In genomic region chr2:101727787-101728186, GRCm38 (mm10) we compare ENCODE assay signal across 23 mouse cellular contexts. TPM values are rescaled to one million over a fixed set of nuclear protein-coding genes. Genes with fewer than 3 reads are reported as not detected.
DNase-seq lines count a peak whose midpoint lies in the region; ATAC-seq and TF ChIP-seq lines count a peak whose summit lies in the region.
"Had no signal": no experiment of that assay in that cellular context is flagged by ENCODE, and none has a peak within 500 bp of the region (broad histone marks: within the 10 kb centered on the region; RNA-seq: fewer than 3 reads in every experiment).

No protein-coding gene starts in this region.

- no peaks in the 10 kb centered on the region for H3K9me3 ChIP-seq in hindbrain, embryonic 14.5 days (ENCODE audit: control insufficient read depth, low read length)
- no peaks in the 10 kb centered on the region for H3K9me3 ChIP-seq in hindbrain, embryonic 10.5 days
- no peaks in the 10 kb centered on the region for H3K9me3 ChIP-seq in kidney, embryonic 14.5 days (ENCODE audit: control insufficient read depth, low read length)
- no peaks in the 10 kb centered on the region for H3K9me3 ChIP-seq in midbrain, postnatal 0 days (ENCODE audit: low read length)
- no peaks in the 10 kb centered on the region for H3K9me3 ChIP-seq in midbrain, embryonic 11.5 days (ENCODE audit: control insufficient read depth, low read length)
- H3K9me3 ChIP-seq in embryonic facial prominence, embryonic 10.5 days = no peaks in the 10 kb centered on the region
- no peaks in the 10 kb centered on the region for H3K9me3 ChIP-seq in heart, embryonic 12.5 days (replicated peaks)
- H3K9me3 ChIP-seq: embryonic facial prominence, embryonic 15.5 days; forebrain, embryonic 15.5 days; heart, embryonic 13.5 days had no signal

- no peak for TF ChIP-seq CTCF in midbrain, postnatal 0 days (IDR thresholded peaks at IDR 0.05)

- H3K4me1 ChIP-seq in hindbrain, embryonic 14.5 days (replicated peaks; ENCODE audit: control insufficient read depth, insufficient read depth, low read length) = peaks cover 12% of the 10 kb centered on the region; the same call in 1 of the 2 replicates
- peaks cover 24% of the 10 kb centered on the region for H3K4me1 ChIP-seq in hindbrain, embryonic 10.5 days (replicated peaks)
- H3K4me1 ChIP-seq in kidney, embryonic 14.5 days (ENCODE audit: control insufficient read depth, insufficient read depth, low read length) = no peaks in the 10 kb centered on the region
- 0 out of 2 replicates have a peak, but pooled peaks cover 3% of the 10 kb centered on the region for H3K4me1 ChIP-seq in midbrain, postnatal 0 days (ENCODE audit: insufficient read depth, low read length)
- peaks cover 12% of the 10 kb centered on the region for H3K4me1 ChIP-seq in midbrain, embryonic 11.5 days (ENCODE audit: control insufficient read depth, insufficient read depth, low read length)
- peaks cover 31% of the 10 kb centered on the region for H3K4me1 ChIP-seq in embryonic facial prominence, embryonic 10.5 days
- H3K4me1 ChIP-seq in heart, embryonic 12.5 days (replicated peaks) = peaks cover 23% of the 10 kb centered on the region

- no peak overlapping the region for H3K4me2 ChIP-seq in hindbrain, embryonic 14.5 days (replicated peaks)
- no peak overlapping the region for H3K4me2 ChIP-seq in kidney, embryonic 14.5 days (replicated peaks; ENCODE audit: low read depth, low read length)
- H3K4me2 ChIP-seq in midbrain, postnatal 0 days (ENCODE audit: low read depth, low read length, poor library complexity, severe bottlenecking) = no peak overlapping the region
- no peak overlapping the region for H3K4me2 ChIP-seq in midbrain, embryonic 11.5 days
- no peak overlapping the region for H3K4me2 ChIP-seq in heart, embryonic 12.5 days
- H3K4me2 ChIP-seq: embryonic facial prominence, embryonic 15.5 days; forebrain, embryonic 15.5 days; heart, embryonic 13.5 days had no signal

- DNase-seq in hindbrain, embryonic 14.5 days (ENCODE audit: low spot score) = peak; percentile 36
- no peak for DNase-seq in hindbrain, embryonic 10.5 days (ENCODE audit: low spot score)
- peak; percentile 31 to 36 for DNase-seq in kidney, postnatal 36 days
- DNase-seq in midbrain, postnatal 0 days (ENCODE audit: low spot score) = peak; percentile 50
- DNase-seq in midbrain, embryonic 11.5 days (ENCODE audit: low spot score, missing footprints) = no peak
- DNase-seq in embryonic facial prominence, embryonic 10.5 days (ENCODE audit: low spot score) = no peak
- DNase-seq: adrenal gland, postnatal 14 days; cerebellum, adult 11-12 months; heart, adult 2 months; heart, postnatal 10 days; kidney, adult 18-20 months; kidney, postnatal 14 days; liver; lung, adult 18-20 months; thymus, postnatal 4 days had no signal

- H3K36me3 ChIP-seq in hindbrain, embryonic 14.5 days (replicated peaks; ENCODE audit: control insufficient read depth, insufficient read depth) = no peaks in the 10 kb centered on the region
- H3K36me3 ChIP-seq in hindbrain, embryonic 10.5 days = peaks cover 24% of the 10 kb centered on the region
- H3K36me3 ChIP-seq in kidney, embryonic 14.5 days (ENCODE audit: control insufficient read depth, insufficient read depth, low read length) = peaks cover 53% of the 10 kb centered on the region
- H3K36me3 ChIP-seq in midbrain, postnatal 0 days (ENCODE audit: insufficient read depth, low read length) = no peaks in the 10 kb centered on the region
- H3K36me3 ChIP-seq in midbrain, embryonic 11.5 days (ENCODE audit: control insufficient read depth, insufficient read depth, low read length) = peaks cover 3% of the 10 kb centered on the region; the same call in 1 of the 2 replicates
- H3K36me3 ChIP-seq in embryonic facial prominence, embryonic 10.5 days (replicated peaks) = peaks cover 41% of the 10 kb centered on the region
- 0 out of 2 replicates have a peak, but pooled peaks cover 3% of the 10 kb centered on the region for H3K36me3 ChIP-seq in heart, embryonic 12.5 days
- H3K36me3 ChIP-seq: embryonic facial prominence, embryonic 15.5 days; forebrain, embryonic 15.5 days had no signal

- ATAC-seq in hindbrain, embryonic 14.5 days (ENCODE audit: low FRiP score) = no peak
- no peak for ATAC-seq in kidney, embryonic 14.5 days (ENCODE audit: low FRiP score, low TSS enrichment)
- ATAC-seq in midbrain, postnatal 0 days (ENCODE audit: low FRiP score) = no peak
- ATAC-seq in midbrain, embryonic 11.5 days (ENCODE audit: low FRiP score) = no peak
- no peak for ATAC-seq in heart, embryonic 12.5 days (ENCODE audit: insufficient number of reproducible peaks, low FRiP score)
- ATAC-seq: forebrain, embryonic 15.5 days; inflammation-experienced regulatory T-cells, adult 6 months; lung, postnatal 0 days; Patski had no signal

- H3K27ac ChIP-seq in hindbrain, embryonic 14.5 days = no peak overlapping the region
- no peak overlapping the region for H3K27ac ChIP-seq in hindbrain, embryonic 10.5 days
- H3K27ac ChIP-seq in kidney, embryonic 14.5 days (ENCODE audit: low read depth, low read length) = no peak overlapping the region
- H3K27ac ChIP-seq in midbrain, postnatal 0 days (ENCODE audit: low read depth, low read length) = no peak overlapping the region
- H3K27ac ChIP-seq in midbrain, embryonic 11.5 days (ENCODE audit: low read depth, low read length) = no peak overlapping the region
- H3K27ac ChIP-seq in embryonic facial prominence, embryonic 10.5 days (replicated peaks) = peak overlapping the region; percentile 32; the same call in 1 of the 2 replicates
- no peak overlapping the region for H3K27ac ChIP-seq in heart, embryonic 12.5 days (ENCODE audit: poor library complexity, severe bottlenecking)
- H3K27ac ChIP-seq: embryonic facial prominence, embryonic 15.5 days; forebrain, embryonic 15.5 days; heart, adult 2 months; heart, embryonic 13.5 days had no signal

- H3K27me3 ChIP-seq in hindbrain, embryonic 14.5 days (ENCODE audit: control insufficient read depth, insufficient read depth, low read length) = no peaks in the 10 kb centered on the region
- H3K27me3 ChIP-seq in hindbrain, embryonic 10.5 days (ENCODE audit: insufficient read depth, poor library complexity, severe bottlenecking) = no peaks in the 10 kb centered on the region
- no peaks in the 10 kb centered on the region for H3K27me3 ChIP-seq in kidney, embryonic 14.5 days (ENCODE audit: control insufficient read depth, insufficient read depth, low read length)
- H3K27me3 ChIP-seq in midbrain, postnatal 0 days (ENCODE audit: insufficient read depth, low read length) = no peaks in the 10 kb centered on the region
- no peaks in the 10 kb centered on the region for H3K27me3 ChIP-seq in midbrain, embryonic 11.5 days (ENCODE audit: control insufficient read depth, insufficient read depth, low read length)
- no peaks in the 10 kb centered on the region for H3K27me3 ChIP-seq in embryonic facial prominence, embryonic 10.5 days (replicated peaks; ENCODE audit: low read depth, poor library complexity, severe bottlenecking)
- H3K27me3 ChIP-seq in heart, embryonic 12.5 days (replicated peaks) = no peaks in the 10 kb centered on the region
- H3K27me3 ChIP-seq: embryonic facial prominence, embryonic 15.5 days; forebrain, embryonic 15.5 days; heart, embryonic 13.5 days; Patski had no signal

- no peak overlapping the region for H3K4me3 ChIP-seq in hindbrain, embryonic 14.5 days (replicated peaks; ENCODE audit: low read length)
- no peak overlapping the region for H3K4me3 ChIP-seq in hindbrain, embryonic 10.5 days
- H3K4me3 ChIP-seq in kidney, embryonic 14.5 days (ENCODE audit: low read length) = no peak overlapping the region
- H3K4me3 ChIP-seq in midbrain, postnatal 0 days (ENCODE audit: low read depth, low read length) = no peak overlapping the region
- no peak overlapping the region for H3K4me3 ChIP-seq in midbrain, embryonic 11.5 days (ENCODE audit: low read depth, low read length)
- no peak overlapping the region for H3K4me3 ChIP-seq in embryonic facial prominence, embryonic 10.5 days
- H3K4me3 ChIP-seq in heart, embryonic 12.5 days = no peak overlapping the region
- H3K4me3 ChIP-seq: embryonic facial prominence, embryonic 15.5 days; forebrain, embryonic 15.5 days; heart, adult 2 months; heart, embryonic 13.5 days had no signal

- H3K9ac ChIP-seq in hindbrain, embryonic 14.5 days = no peak overlapping the region
- H3K9ac ChIP-seq in kidney, embryonic 14.5 days (ENCODE audit: low read depth, low read length) = no peak overlapping the region
- H3K9ac ChIP-seq in midbrain, postnatal 0 days (replicated peaks; ENCODE audit: low read length, poor library complexity, severe bottlenecking) = no peak overlapping the region
- H3K9ac ChIP-seq in midbrain, embryonic 11.5 days (ENCODE audit: low read length) = no peak overlapping the region
- H3K9ac ChIP-seq in heart, embryonic 12.5 days = no peak overlapping the region
- H3K9ac ChIP-seq: embryonic facial prominence, embryonic 15.5 days; forebrain, embryonic 15.5 days; heart, embryonic 13.5 days had no signal

RNA-seq across cellular contexts. Expression of gene Traf6, which starts 49.6 kb away (rescaled TPM):
- 8.0 and 8.5 TPM in 2 replicates for polyA plus RNA-seq in hindbrain, embryonic 14.5 days (2014; fragmentation: Nextera tagmentation; extraction: Ambion mirVana)
- polyA plus RNA-seq in hindbrain, embryonic 10.5 days (2016; fragmentation: Nextera tagmentation; extraction: Ambion mirVana) = 13.4 and 15.1 TPM in 2 replicates
- polyA plus RNA-seq in kidney, embryonic 14.5 days (2014; fragmentation: Nextera tagmentation; extraction: Ambion mirVana) = 7.5 and 18.4 TPM in 2 replicates
- total RNA-seq in midbrain, postnatal 0 days (2014; rRNA removed) = 16.5 and 19.9 TPM in 2 replicates
- polyA plus RNA-seq in midbrain, postnatal 0 days (2015; fragmentation: Nextera tagmentation; extraction: Ambion mirVana) = 4.9 and 5.3 TPM in 2 replicates
- 23.9 and 24.6 TPM in 2 replicates for polyA plus RNA-seq in midbrain, embryonic 11.5 days (2014; fragmentation: Nextera tagmentation; extraction: Ambion mirVana)
- 16.1 and 16.5 TPM in 2 replicates for polyA plus RNA-seq in embryonic facial prominence, embryonic 10.5 days (2016; fragmentation: Nextera tagmentation; extraction: Ambion mirVana)
- 7.6 and 8.5 TPM in 2 replicates for polyA plus RNA-seq in heart, embryonic 12.5 days (2016; fragmentation: Nextera tagmentation; extraction: Ambion mirVana)

Comparison
In these comparisons a context has a peak if more than half of its experiments do, and no peak if none do; other contexts are left out.
1. DNase-seq: peak in hindbrain, embryonic 14.5 days (single experiment), kidney, postnatal 36 days (2 of 2) and midbrain, postnatal 0 days (single experiment); none in hindbrain, embryonic 10.5 days (single experiment), midbrain, embryonic 11.5 days (single experiment) and embryonic facial prominence, embryonic 10.5 days (single experiment).